ENCODE assay signal across 9 mouse cellular contexts in the genomic region with DNA sequence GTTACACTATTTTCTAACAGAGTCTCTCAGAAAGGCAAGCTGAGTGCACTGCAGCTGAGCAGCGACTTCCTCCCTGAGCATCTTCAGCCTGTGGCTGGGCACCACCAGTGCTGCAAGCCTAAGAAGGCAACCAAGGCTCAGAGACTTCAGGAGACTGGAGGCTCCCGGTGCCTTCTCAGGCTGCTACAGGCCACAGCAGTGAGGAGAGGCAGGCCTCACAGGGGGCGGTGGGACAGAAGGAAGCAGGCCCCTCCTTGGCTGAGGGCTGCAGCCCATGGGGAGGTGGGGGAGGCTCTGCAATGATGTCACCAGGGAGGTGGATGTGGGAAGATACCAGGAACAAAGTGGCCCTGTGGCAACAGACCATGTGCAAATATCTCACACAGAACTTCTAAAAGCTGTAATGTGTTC. TPM values are rescaled to one million over a fixed set of nuclear protein-coding genes. Genes with fewer than 3 reads are reported as not detected.
DNase-seq lines count a peak whose midpoint lies in the region; ATAC-seq lines count a peak whose summit lies in the region.
"Had no signal": no experiment of that assay in that cellular context is flagged by ENCODE, and none has a peak within 500 bp of the region (broad histone marks: within the 10 kb centered on the region; RNA-seq: fewer than 3 reads in every experiment).

No protein-coding gene starts in this region.

- 23% methylated on average over 3 of the region's 3 CpGs for WGBS in heart, embryonic 10.5 days
- WGBS in embryonic facial prominence, embryonic 11.5 days = 41% methylated on average over 3 of the region's 3 CpGs
- WGBS in hindbrain, embryonic 16.5 days = 21% methylated on average over 3 of the region's 3 CpGs
- WGBS in stomach, embryonic 16.5 days = 34% methylated on average over 3 of the region's 3 CpGs

- H3K9ac ChIP-seq in embryonic facial prominence, embryonic 11.5 days (replicated peaks; ENCODE audit: low read length) = peak overlapping the region; percentile 43
- peak overlapping the region; percentile 61 for H3K9ac ChIP-seq in hindbrain, embryonic 16.5 days (ENCODE audit: low read depth, low read length)
- 0 out of 2 replicates have a peak overlapping the region, but pooled peaks have one; percentile 24 for H3K9ac ChIP-seq in stomach, embryonic 16.5 days (ENCODE audit: low read length)

- H3K27me3 ChIP-seq in heart, embryonic 10.5 days (ENCODE audit: insufficient read depth, poor library complexity, severe bottlenecking) = peaks cover 23% of the 10 kb centered on the region
- H3K27me3 ChIP-seq in embryonic facial prominence, embryonic 11.5 days (ENCODE audit: control insufficient read depth, insufficient read depth, low read length) = no peaks in the 10 kb centered on the region
- no peaks in the 10 kb centered on the region for H3K27me3 ChIP-seq in hindbrain, embryonic 16.5 days (replicated peaks; ENCODE audit: control insufficient read depth, insufficient read depth, low read length)
- H3K27me3 ChIP-seq in stomach, embryonic 16.5 days (ENCODE audit: control insufficient read depth, insufficient read depth, low read length) = no peaks in the 10 kb centered on the region

- ATAC-seq in embryonic facial prominence, embryonic 11.5 days (replicated peaks; ENCODE audit: insufficient number of reproducible peaks, low FRiP score, low TSS enrichment, low read depth) = no peak
- peak; percentile 37 for ATAC-seq in hindbrain, embryonic 16.5 days
- no peak for ATAC-seq in stomach, embryonic 16.5 days (ENCODE audit: insufficient read depth, low FRiP score)
- no peak for ATAC-seq in monocyte, adult 5-6 weeks (replicated peaks; ENCODE audit: insufficient number of reproducible peaks, low FRiP score, low TSS enrichment, poor library complexity, severe bottlenecking)

- DNase-seq in heart, embryonic 10.5 days (ENCODE audit: low spot score) = no peak
- DNase-seq in heart, adult 8-10 months (ENCODE audit: low spot score) = no peak
- DNase-seq in 416B (ENCODE audit: low read depth) = peak; percentile 85
- DNase-seq in embryonic facial prominence, embryonic 11.5 days (ENCODE audit: low spot score) = peak; percentile 10
- DNase-seq in adrenal gland, postnatal 4 days (ENCODE audit: low spot score in 2 of 2) = no peak

- peaks cover 12% of the 10 kb centered on the region; the same call in 1 of the 2 replicates for H3K36me3 ChIP-seq in heart, embryonic 10.5 days
- H3K36me3 ChIP-seq in embryonic facial prominence, embryonic 11.5 days (replicated peaks; ENCODE audit: control insufficient read depth, insufficient read depth, low read depth, low read length) = no peaks in the 10 kb centered on the region
- H3K36me3 ChIP-seq in hindbrain, embryonic 16.5 days (ENCODE audit: control insufficient read depth, insufficient read depth, low read length) = peaks cover 6% of the 10 kb centered on the region; the same call in 1 of the 2 replicates
- no peaks in the 10 kb centered on the region for H3K36me3 ChIP-seq in stomach, embryonic 16.5 days (ENCODE audit: control insufficient read depth, insufficient read depth, low read length)

- H3K4me3 ChIP-seq in heart, embryonic 10.5 days = no peak overlapping the region
- no peak overlapping the region for H3K4me3 ChIP-seq in embryonic facial prominence, embryonic 11.5 days (ENCODE audit: low read depth, low read length)
- no peak overlapping the region for H3K4me3 ChIP-seq in hindbrain, embryonic 16.5 days (ENCODE audit: low read length)
- H3K4me3 ChIP-seq in stomach, embryonic 16.5 days (replicated peaks; ENCODE audit: low read length) = no peak overlapping the region

- no peak overlapping the region for H3K4me2 ChIP-seq in embryonic facial prominence, embryonic 11.5 days (ENCODE audit: low read depth, low read length)
- no peak overlapping the region for H3K4me2 ChIP-seq in hindbrain, embryonic 16.5 days (ENCODE audit: low read length)
- H3K4me2 ChIP-seq in stomach, embryonic 16.5 days (ENCODE audit: low read depth, low read length) = no peak overlapping the region

- peaks cover 24% of the 10 kb centered on the region for H3K4me1 ChIP-seq in heart, embryonic 10.5 days
- H3K4me1 ChIP-seq in embryonic facial prominence, embryonic 11.5 days (ENCODE audit: control insufficient read depth, insufficient read depth, low read length) = no peaks in the 10 kb centered on the region; the same call in 1 of the 2 replicates
- peaks cover 28% of the 10 kb centered on the region for H3K4me1 ChIP-seq in hindbrain, embryonic 16.5 days (ENCODE audit: control insufficient read depth, insufficient read depth, low read depth, low read length)
- H3K4me1 ChIP-seq in stomach, embryonic 16.5 days (ENCODE audit: control insufficient read depth, insufficient read depth, low read length) = no peaks in the 10 kb centered on the region

- H3K27ac ChIP-seq in heart, embryonic 10.5 days = peak overlapping the region; percentile 82
- H3K27ac ChIP-seq in embryonic facial prominence, embryonic 11.5 days (replicated peaks; ENCODE audit: low read depth, low read length) = no peak overlapping the region; the same call in 1 of the 2 replicates
- H3K27ac ChIP-seq in hindbrain, embryonic 16.5 days (ENCODE audit: low read depth, low read length) = peak overlapping the region; percentile 83
- 0 out of 2 replicates have a peak overlapping the region, but pooled peaks have one; percentile 27 for H3K27ac ChIP-seq in stomach, embryonic 16.5 days (ENCODE audit: low read length)

- no peaks in the 10 kb centered on the region for H3K9me3 ChIP-seq in heart, embryonic 10.5 days
- H3K9me3 ChIP-seq in embryonic facial prominence, embryonic 11.5 days (replicated peaks; ENCODE audit: control insufficient read depth, low read length) = no peaks in the 10 kb centered on the region
- no peaks in the 10 kb centered on the region for H3K9me3 ChIP-seq in hindbrain, embryonic 16.5 days (ENCODE audit: control insufficient read depth, low read length)
- no peaks in the 10 kb centered on the region for H3K9me3 ChIP-seq in stomach, embryonic 16.5 days (replicated peaks; ENCODE audit: control insufficient read depth, low read length)
- H3K9me3 ChIP-seq: G1E had no signal

RNA-seq across cellular contexts. Expression of gene Adi1, which starts 25.1 kb away (rescaled TPM):
- polyA plus RNA-seq in heart, embryonic 10.5 days (2016; fragmentation: Nextera tagmentation; extraction: Ambion mirVana) = 42.9 and 56.2 TPM in 2 replicates
- 10 to 100 TPM; 58.0 to 62.6 (median 61.6) TPM for total RNA-seq in heart, adult 8-10 months (2022)
- 71.9 and 72.7 TPM in 2 replicates for polyA plus RNA-seq in embryonic facial prominence, embryonic 11.5 days (2014; fragmentation: Nextera tagmentation; extraction: Ambion mirVana)
- polyA plus RNA-seq in hindbrain, embryonic 16.5 days (2015; fragmentation: Nextera tagmentation; extraction: Ambion mirVana) = 28.6 and 32.1 TPM in 2 replicates
- polyA plus RNA-seq in stomach, embryonic 16.5 days (2015; fragmentation: Nextera tagmentation; extraction: Ambion mirVana) = 80.7 and 85.1 TPM in 2 replicates
- 2.1 to 9.3 TPM (median 4.4 TPM) in 3 replicates for total RNA-seq in monocyte, adult 5-6 weeks (2017)
- 10 to 100 TPM; 60.0 to 68.9 TPM for total RNA-seq in adrenal gland, postnatal 4 days (2021)

RNA-seq across cellular contexts. Expression of gene Trappc12, which starts 50.2 kb away (rescaled TPM):
- polyA plus RNA-seq in heart, embryonic 10.5 days (2016; fragmentation: Nextera tagmentation; extraction: Ambion mirVana) = 31.6 and 34.0 TPM in 2 replicates
- total RNA-seq in heart, adult 8-10 months (2022) = 10 to 100 TPM; 20.8 to 26.5 (median 23.6) TPM
- 38.4 and 40.5 TPM in 2 replicates for polyA plus RNA-seq in embryonic facial prominence, embryonic 11.5 days (2014; fragmentation: Nextera tagmentation; extraction: Ambion mirVana)
- polyA plus RNA-seq in hindbrain, embryonic 16.5 days (2015; fragmentation: Nextera tagmentation; extraction: Ambion mirVana) = 41.4 and 43.1 TPM in 2 replicates
- 36.4 and 36.6 TPM in 2 replicates for polyA plus RNA-seq in stomach, embryonic 16.5 days (2015; fragmentation: Nextera tagmentation; extraction: Ambion mirVana)
- 31.9 to 49.2 TPM (median 37.4 TPM) in 3 replicates for total RNA-seq in monocyte, adult 5-6 weeks (2017)
- 10 to 100 TPM; 37.7 to 42.1 TPM for total RNA-seq in adrenal gland, postnatal 4 days (2021)

RNA-seq across cellular contexts. Expression of gene Rnaseh1, which starts 50.7 kb away (rescaled TPM):
- polyA plus RNA-seq in heart, embryonic 10.5 days (2016; fragmentation: Nextera tagmentation; extraction: Ambion mirVana) = 24.6 and 28.9 TPM in 2 replicates
- 1 to 10 TPM; 6.7 to 9.4 (median 8.2) TPM for total RNA-seq in heart, adult 8-10 months (2022)
- 28.0 and 28.5 TPM in 2 replicates for polyA plus RNA-seq in embryonic facial prominence, embryonic 11.5 days (2014; fragmentation: Nextera tagmentation; extraction: Ambion mirVana)
- polyA plus RNA-seq in hindbrain, embryonic 16.5 days (2015; fragmentation: Nextera tagmentation; extraction: Ambion mirVana) = 22.7 and 23.0 TPM in 2 replicates
- 27.2 and 28.3 TPM in 2 replicates for polyA plus RNA-seq in stomach, embryonic 16.5 days (2015; fragmentation: Nextera tagmentation; extraction: Ambion mirVana)
- 11.4 to 33.2 TPM (median 23.3 TPM) in 3 replicates for total RNA-seq in monocyte, adult 5-6 weeks (2017)
- 10 to 100 TPM; 17.4 to 19.1 TPM for total RNA-seq in adrenal gland, postnatal 4 days (2021)

RNA-seq across cellular contexts. Expression of gene Eipr1, which starts 51.5 kb away (rescaled TPM):
- polyA plus RNA-seq in heart, embryonic 10.5 days (2016; fragmentation: Nextera tagmentation; extraction: Ambion mirVana) = 31.3 and 36.0 TPM in 2 replicates
- total RNA-seq in heart, adult 8-10 months (2022) = 1 to 10 TPM; 8.9 to 9.6 (median 9.0) TPM
- 33.9 and 38.5 TPM in 2 replicates for polyA plus RNA-seq in embryonic facial prominence, embryonic 11.5 days (2014; fragmentation: Nextera tagmentation; extraction: Ambion mirVana)
- 68.3 and 71.7 TPM in 2 replicates for polyA plus RNA-seq in hindbrain, embryonic 16.5 days (2015; fragmentation: Nextera tagmentation; extraction: Ambion mirVana)
- polyA plus RNA-seq in stomach, embryonic 16.5 days (2015; fragmentation: Nextera tagmentation; extraction: Ambion mirVana) = 24.9 and 27.7 TPM in 2 replicates
- 16.4 to 40.7 TPM (median 25.3 TPM) in 3 replicates for total RNA-seq in monocyte, adult 5-6 weeks (2017)
- 10 to 100 TPM; 21.0 to 21.1 TPM for total RNA-seq in adrenal gland, postnatal 4 days (2021)

Comparison
In these comparisons a context has a peak if more than half of its experiments do, and no peak if none do; other contexts are left out.
1. DNase-seq: peak in 416B (single experiment) and embryonic facial prominence, embryonic 11.5 days (single experiment); none in heart, embryonic 10.5 days (single experiment), heart, adult 8-10 months (single experiment) and adrenal gland, postnatal 4 days (0 of 2).
2. Peak in every context shown above with its lines, with median percentiles within 50 percentile points of each other: H3K9ac ChIP-seq.